Mouse (Mus musculus) lung, postnatal 14 days (tissue): ENCODE measurements around the gene Spdye4c.

Source experiments
- DNase-seq: peaks from one replicate; pipeline ENCODE4 v3.0.0; 2021

Gene Spdye4c

DNA sequence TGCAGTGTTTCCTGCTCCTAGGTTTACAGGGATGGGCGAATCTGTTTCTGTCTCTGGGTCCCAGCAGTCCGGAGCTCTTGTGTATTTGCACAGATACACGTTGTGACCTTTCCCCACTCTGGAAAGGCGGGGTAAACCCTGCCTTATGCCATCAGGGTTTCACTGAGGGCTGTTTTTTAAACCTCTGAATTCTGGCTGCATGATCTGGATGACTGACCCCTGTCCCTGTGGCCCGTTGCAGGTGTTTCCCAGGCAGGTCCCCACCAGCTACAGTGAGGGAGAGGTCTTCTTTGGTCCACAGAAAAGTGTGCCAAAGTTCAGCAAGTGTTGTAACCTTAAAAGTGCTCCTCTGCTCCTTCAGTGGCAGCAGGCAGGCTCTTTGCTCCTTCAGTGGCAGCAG, 18.3 kb downstream of the Spdye4c start:
- no peak for DNase-seq

DNA sequence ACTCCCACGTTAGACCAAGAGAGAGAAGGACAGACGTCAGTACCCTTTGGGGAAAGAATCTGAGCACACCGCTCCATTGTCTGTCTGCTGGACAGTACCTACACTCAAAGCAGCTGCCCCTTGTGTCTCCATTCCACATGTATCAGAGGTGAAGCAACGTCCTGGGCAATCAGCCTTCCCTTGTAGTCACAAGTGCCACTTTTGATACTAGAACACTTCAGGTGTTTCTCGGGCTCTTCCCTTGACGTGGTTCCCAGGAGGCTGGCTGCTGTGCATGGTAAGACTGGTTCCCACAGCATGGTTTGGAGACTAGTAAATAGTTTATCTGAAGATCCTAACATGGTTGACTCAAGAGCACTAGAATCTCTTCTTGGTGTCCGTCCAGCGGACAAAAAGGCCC, 20.2 kb downstream of the Spdye4c start:
- peak; percentile 9 for DNase-seq

DNA sequence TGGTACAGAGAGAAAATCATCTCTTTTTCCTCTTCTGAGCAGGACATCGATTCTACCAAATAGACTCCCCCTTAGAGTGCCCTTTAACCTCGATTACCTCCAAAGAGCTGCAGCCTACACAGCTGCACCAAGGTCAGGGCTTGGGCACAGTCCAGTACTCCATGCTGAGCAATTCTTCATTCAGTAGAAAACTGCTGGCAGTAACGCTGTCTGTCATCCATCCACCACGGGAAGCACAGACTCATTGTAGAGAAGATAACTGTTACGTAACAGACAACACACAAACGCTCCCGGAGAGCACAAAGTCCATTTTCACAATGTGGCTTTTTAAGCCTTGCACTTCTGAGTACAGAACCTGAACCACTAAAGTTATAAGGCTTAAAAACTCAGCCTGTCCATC, 21.3 kb downstream of the Spdye4c start:
- no peak for DNase-seq

DNA sequence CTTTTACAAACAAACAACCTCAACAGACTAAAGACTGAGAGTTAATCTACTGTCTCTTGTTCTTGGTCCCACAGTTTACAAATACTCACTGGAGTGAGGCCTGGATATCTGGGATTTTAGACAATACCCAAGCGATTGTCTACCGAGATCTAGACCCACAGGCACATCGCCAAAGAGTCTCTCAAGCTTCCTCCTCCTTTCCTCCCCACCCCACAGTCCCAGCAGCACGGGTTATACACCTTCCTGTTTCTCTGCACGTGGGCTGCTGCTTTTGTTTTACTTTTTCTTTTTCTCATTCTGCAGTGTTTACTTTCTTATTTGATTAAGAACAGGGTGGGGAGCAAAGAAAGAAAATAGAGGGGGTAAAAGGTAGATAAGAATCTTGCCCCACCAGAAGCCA, 22.4 kb downstream of the Spdye4c start:
- peak; percentile 36 for DNase-seq

DNA sequence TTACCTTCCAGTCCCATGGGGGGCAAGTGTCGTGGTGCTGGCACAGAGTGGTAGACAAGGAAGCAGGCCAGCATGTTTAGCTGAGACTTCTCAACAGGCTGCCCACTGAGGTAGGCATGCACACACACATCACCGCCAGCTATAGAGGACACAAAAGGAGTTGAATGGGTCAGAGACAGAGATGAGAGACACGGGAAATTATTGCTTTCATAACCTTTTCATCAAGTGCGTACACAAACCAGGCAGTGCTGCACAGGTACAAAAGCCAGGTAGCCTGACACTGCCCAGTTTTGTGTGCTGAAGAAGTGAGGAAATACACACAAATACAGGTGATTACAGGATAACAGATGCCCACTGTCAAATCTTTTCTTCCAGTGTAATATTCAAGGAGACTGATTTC, 24.4 kb downstream of the Spdye4c start:
- no peak for DNase-seq

DNA sequence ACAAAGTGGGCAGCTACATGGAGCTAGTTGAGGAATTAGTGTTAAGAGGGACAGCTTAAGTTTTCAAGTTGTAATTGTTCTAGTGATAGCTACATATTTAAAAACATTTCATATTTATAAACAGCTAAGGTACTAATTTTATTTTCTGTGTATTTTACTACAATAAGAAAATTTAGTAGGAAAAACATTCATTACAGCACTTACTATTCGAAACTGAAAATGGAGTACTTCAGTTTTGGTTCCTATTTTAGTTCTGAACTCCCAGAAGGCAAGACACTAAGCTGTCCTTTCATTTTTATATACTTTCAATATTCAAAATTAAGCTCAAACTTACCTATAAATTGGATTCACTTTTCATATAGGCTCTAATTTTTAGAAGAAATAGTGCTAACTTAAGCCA, 29.6 kb downstream of the Spdye4c start:
- DNase-seq, result no peak
